Mouse (Mus musculus) midbrain, embryonic 11.5 days (tissue): ENCODE measurements around the gene Fastkd5. TPM values are rescaled to one million over a fixed set of nuclear protein-coding genes. Genes with fewer than 3 reads are reported as not detected.

Experiments
- ATAC-seq: fragments of 200-750 bp; cut with Nextera tagmentation; 2 replicates; pipeline ENCODE4 v1.8.0; 2017; ENCODE audit warnings: moderate TSS enrichment, moderate library complexity; ENCODE audit not compliant: low FRiP score
- DNase-seq: peaks from one replicate; pipeline ENCODE4 v3.0.0; 2015; ENCODE audit warnings: low spot score; ENCODE audit errors: missing footprints
- H3K27ac ChIP-seq: fragments of 300-500 bp; sonication (generic); 2 replicates; pipeline ENCODE4 v1.5.1; 2014; ENCODE audit warnings: low read depth, low read length
- H3K27me3 ChIP-seq: fragments of 300-500 bp; sonication (generic); 2 replicates; pipeline ENCODE4 v1.6.1; 2014; ENCODE audit warnings: mild to moderate bottlenecking, low read length, moderate library complexity, mixed read lengths; ENCODE audit not compliant: control insufficient read depth, insufficient read depth
- H3K36me3 ChIP-seq: fragments of 300-500 bp; sonication (generic); 2 replicates; pipeline ENCODE4 v1.6.1; 2014; ENCODE audit warnings: mild to moderate bottlenecking, low read length, moderate library complexity, mixed read lengths; ENCODE audit not compliant: control insufficient read depth, insufficient read depth
- H3K4me1 ChIP-seq: fragments of 300-500 bp; sonication (generic); 2 replicates; pipeline ENCODE4 v1.6.1; 2014; ENCODE audit warnings: low read length; ENCODE audit not compliant: control insufficient read depth, insufficient read depth
- H3K4me2 ChIP-seq: fragments of 300-500 bp; sonication (generic); 2 replicates; pipeline ENCODE4 v1.6.1; 2014; ENCODE audit warnings: mild to moderate bottlenecking, moderate library complexity
- H3K4me3 ChIP-seq: fragments of 300-500 bp; sonication (generic); 2 replicates; pipeline ENCODE4 v1.5.1; 2014; ENCODE audit warnings: low read depth, low read length
- H3K9ac ChIP-seq: fragments of 300-500 bp; sonication (generic); 2 replicates; pipeline ENCODE4 v1.6.1; 2014; ENCODE audit warnings: low read length
- H3K9me3 ChIP-seq: fragments of 300-500 bp; sonication (generic); 2 replicates; pipeline ENCODE4 v1.6.1; 2016; ENCODE audit warnings: low read length; ENCODE audit not compliant: control insufficient read depth
- WGBS: fragments of 180-500 bp; shearing (Covaris S2); extraction: QIAGEN DNeasy Blood & Tissue Kit; methylation state at CpG from one replicate; pipeline ENCODE4 v1.1.7; 2014; 5-methylcytosine and 5-hydroxymethylcytosine counted together
- polyA plus RNA-seq: library from polyadenylated mRNA; unstranded; fragments of >200 nt; fragmentation: Nextera tagmentation; extraction: Ambion mirVana; gene quantifications from 2 replicates; pipeline ENCODE4 v1.2.1, GENCODE M21; 2014

Gene Fastkd5
- polyA plus RNA-seq, 1 experiment from 2014 or later, result 19.7 TPM

DNA sequence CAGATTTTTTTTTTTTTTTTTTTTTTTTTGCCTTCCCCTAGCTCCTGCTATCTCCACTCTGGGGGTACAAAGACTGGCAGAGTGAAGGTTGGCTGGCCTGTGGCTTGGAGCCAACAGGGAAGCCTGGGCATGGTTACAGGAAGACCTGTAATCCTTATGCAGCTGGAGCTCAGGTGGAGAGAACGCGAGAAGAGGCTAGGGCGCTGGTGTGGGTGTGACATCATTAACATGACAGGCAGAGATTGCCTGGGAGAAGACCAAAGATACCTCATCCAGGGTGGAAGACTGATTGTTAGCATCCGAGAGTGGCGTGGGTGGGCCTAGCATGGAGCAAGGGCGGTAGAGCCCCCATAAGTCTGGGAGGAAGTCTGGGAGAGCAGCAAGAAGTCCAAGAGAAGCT, 9.4 kb upstream of the Fastkd5 start:
- Histone ChIP-seq H3K27ac (no peak overlapping the region), H3K27me3 (peaks cover 48% of the 10 kb centered on the region), H3K4me2 (no peak overlapping the region), H3K36me3 (no peaks in the 10 kb centered on the region), H3K4me1 (peaks cover 20% of the 10 kb centered on the region), H3K4me3 (no peak overlapping the region), H3K9ac (no peak overlapping the region), H3K9me3 (no peaks in the 10 kb centered on the region)
- ATAC-seq, result no peak
- WGBS, result 80% methylated on average over 6 of the region's 6 CpGs
- DNase-seq, result no peak

DNA sequence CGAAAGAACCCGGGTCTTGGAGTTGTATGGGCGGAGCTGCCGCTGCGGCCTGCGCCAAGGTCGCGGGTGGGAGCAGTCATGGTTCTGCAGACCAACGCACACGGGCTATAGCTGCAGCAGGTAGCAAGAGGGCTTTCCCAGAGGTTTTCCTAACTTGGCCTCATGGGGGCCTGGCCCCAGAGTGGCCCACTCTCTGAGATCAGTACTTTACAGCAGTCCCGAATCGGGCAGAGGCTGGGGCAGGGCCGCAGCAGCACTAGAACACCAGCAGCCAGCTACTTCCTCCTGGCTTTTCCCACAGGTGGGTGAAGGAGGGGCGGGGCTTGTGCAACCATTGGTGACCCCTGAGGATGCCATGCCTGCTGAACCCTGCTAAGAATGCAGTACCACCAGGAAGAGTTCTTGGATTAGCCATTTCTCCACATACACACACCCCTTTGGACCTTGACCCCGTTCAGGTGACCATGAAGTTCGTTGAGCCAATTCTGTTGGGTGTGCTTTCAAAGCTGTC, 8.3 kb upstream of the Fastkd5 start:
- Histone ChIP-seq H3K36me3 (no peaks in the 10 kb centered on the region), H3K27me3 (peaks cover 56% of the 10 kb centered on the region), H3K9ac (peak overlapping the region; percentile 20; the same call in 1 of the 2 replicates), H3K4me3 (no peak overlapping the region), H3K4me1 (peaks cover 26% of the 10 kb centered on the region), H3K27ac (no peak overlapping the region), H3K9me3 (no peaks in the 10 kb centered on the region), H3K4me2 (no peak overlapping the region)
- WGBS, result 32% methylated on average over 16 of the region's 16 CpGs
- ATAC-seq (no peak), DNase-seq (no peak)

DNA sequence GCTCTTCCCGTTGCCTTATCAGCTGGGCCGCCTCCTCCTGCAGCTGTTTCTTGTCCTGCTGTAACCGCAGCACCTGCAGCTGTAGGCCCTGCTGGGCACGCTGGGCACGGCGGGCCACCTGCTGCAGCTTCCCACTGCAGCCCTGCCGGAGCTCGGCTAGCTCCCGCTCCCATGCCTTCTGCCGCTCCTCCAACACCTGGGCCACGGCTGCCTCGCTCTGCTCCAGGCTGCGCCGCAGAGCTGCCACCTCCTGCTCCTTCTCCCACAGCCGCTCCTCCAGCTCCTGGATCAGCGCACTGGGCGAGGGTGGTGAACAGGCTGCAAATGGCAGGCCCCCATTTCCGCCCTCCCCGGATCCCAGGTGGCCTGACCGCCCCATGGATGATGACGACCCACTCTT, 6.0 kb upstream of the Fastkd5 start:
- no peak overlapping the region for H3K27ac ChIP-seq
- no peaks in the 10 kb centered on the region for H3K9me3 ChIP-seq
- H3K4me3 ChIP-seq, result no peak overlapping the region
- DNase-seq (no peak), ATAC-seq (no peak)
- 14% methylated on average over 21 of the region's 21 CpGs for WGBS
- no peaks in the 10 kb centered on the region for H3K36me3 ChIP-seq
- H3K9ac ChIP-seq, result no peak overlapping the region
- H3K27me3 ChIP-seq, result peaks cover 56% of the 10 kb centered on the region
- peak overlapping the region; percentile 15 for H3K4me2 ChIP-seq
- H3K4me1 ChIP-seq, result peaks cover 31% of the 10 kb centered on the region

DNA sequence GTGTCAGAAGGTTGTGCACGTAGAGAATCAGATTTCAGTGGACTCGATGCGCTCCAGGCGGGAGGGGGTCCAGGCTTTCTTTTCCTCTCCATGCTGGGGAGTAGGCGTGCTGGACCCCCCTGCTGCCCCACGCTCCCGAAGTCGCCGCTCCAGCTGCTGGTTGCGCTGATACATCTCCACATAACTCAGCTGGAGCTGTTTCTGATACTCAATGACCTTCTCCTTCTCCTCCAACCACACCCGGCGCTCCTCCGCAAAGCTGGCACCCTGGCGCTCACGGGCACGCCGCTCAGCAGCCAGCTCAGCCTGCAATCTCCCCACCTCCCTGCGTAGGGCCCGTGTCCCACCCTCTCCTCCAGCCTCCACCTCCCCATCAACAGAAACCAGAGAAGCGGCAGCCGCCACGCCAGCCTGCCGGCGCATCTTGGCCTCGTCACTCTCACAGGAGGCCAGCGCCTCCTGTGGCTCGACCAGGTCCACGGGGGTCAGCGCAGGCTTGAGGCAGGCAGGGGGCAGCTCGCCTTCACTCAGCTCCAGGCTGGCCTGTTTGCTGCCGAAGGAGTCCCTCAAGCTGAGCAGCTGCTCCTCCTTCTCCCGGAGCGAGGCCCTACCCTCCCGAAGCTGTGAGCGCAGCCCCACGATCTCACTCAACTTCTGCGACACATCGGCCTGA, 5.0 kb upstream of the Fastkd5 start:
- H3K9me3 ChIP-seq, result no peaks in the 10 kb centered on the region
- H3K4me3 ChIP-seq, result peak overlapping the region; percentile 28
- H3K36me3 ChIP-seq, result no peaks in the 10 kb centered on the region
- peaks cover 31% of the 10 kb centered on the region for H3K4me1 ChIP-seq
- under 1% methylated on average over 38 of the region's 38 CpGs for WGBS
- H3K27me3 ChIP-seq, result peaks cover 56% of the 10 kb centered on the region
- ATAC-seq, result peak; percentile 53
- DNase-seq, result peak; percentile 92
- peak overlapping the region; percentile 60 for H3K4me2 ChIP-seq
- peak overlapping the region; percentile 61 for H3K9ac ChIP-seq
- H3K27ac ChIP-seq, result no peak overlapping the region

DNA sequence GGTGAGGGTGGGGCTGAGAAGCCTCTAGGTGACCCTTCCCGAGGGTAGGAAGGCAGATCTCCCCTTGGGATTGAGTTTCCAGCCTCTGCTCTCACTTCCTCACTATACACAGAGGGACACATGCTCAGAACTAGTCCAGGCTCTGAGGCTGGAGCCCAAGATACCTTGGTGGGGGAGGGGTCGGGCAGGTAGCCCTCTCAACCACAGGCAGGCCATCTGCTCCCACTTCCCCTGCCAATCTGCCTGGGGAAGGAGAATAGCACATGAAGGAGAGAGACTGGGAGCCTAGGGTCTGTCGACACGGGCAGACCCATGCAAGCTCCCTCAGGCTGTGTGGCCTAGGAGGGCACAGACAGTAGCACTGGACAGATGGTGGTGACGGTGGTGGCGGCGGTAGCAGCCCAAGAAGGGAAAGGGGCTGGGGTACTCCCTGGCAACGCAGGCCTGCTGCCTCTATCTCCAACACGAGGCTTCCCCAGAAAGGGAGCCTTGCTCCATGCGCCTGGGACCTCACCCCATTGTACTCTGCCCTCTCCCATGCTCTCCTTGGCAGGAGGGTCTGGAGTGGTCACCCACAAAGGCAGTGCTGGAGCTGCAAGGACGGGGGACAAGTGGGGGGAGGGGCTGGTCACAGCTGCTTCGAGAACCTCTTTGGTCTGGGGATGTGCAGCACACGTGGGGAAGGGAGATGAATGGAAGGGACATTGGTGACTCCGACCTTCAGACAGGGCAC, 4.3 kb upstream of the Fastkd5 start:
- Histone ChIP-seq H3K4me1 (peaks cover 31% of the 10 kb centered on the region), H3K9me3 (no peaks in the 10 kb centered on the region), H3K4me2 (peak overlapping the region; percentile 60), H3K27me3 (peaks cover 56% of the 10 kb centered on the region), H3K9ac (0 out of 2 replicates have a peak overlapping the region, but pooled peaks have one; percentile 21), H3K4me3 (peak overlapping the region; percentile 28), H3K36me3 (no peaks in the 10 kb centered on the region), H3K27ac (no peak overlapping the region)
- 15% methylated on average over 14 of the region's 14 CpGs for WGBS
- peak; percentile 88 for DNase-seq
- ATAC-seq, result peak; percentile 49

DNA sequence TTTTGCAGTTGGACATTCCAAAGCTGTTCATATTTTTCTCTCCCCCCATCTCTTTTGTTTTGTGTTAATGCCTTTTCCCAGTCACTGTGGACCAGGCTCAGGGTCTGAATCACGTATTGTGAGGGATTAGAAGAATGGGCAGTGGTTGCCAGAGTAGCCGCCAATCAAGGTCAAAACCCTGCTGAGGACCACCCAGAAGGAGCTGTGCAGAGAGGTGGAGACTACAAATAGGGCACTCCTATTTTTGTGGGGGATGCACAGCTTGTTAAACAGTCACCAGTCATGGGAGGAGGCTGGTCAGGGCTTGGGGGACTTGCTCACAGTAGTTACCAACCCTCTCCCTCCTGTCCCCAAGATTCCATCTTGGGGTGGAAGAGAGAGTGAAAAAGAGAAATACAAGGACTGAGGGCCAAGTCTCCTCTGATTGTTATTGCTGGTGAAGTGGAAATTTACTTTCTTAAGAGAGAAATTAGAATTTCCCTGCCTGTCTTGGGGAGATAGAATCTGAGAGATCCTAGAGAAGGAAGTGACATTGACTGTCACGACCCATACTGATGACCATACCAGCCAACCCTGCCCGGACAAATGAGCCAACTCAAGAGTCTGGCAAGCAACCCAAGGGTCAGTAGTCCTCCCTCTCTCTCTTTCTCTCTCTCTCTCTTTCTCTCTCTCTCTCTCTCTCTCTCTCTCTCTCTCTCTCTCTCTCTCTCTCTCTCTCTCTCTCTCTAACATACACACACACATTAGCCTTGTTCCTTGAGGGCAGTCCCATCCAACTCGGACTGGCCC, 3.3 kb upstream of the Fastkd5 start:
- Histone ChIP-seq H3K36me3 (no peaks in the 10 kb centered on the region), H3K4me2 (no peak overlapping the region), H3K27me3 (peaks cover 46% of the 10 kb centered on the region), H3K27ac (no peak overlapping the region), H3K4me1 (peaks cover 37% of the 10 kb centered on the region), H3K9me3 (no peaks in the 10 kb centered on the region), H3K9ac (no peak overlapping the region), H3K4me3 (no peak overlapping the region)
- WGBS, result 41% methylated on average over 5 of the region's 5 CpGs
- DNase-seq (peak; percentile 88), ATAC-seq (peak; percentile 39)

DNA sequence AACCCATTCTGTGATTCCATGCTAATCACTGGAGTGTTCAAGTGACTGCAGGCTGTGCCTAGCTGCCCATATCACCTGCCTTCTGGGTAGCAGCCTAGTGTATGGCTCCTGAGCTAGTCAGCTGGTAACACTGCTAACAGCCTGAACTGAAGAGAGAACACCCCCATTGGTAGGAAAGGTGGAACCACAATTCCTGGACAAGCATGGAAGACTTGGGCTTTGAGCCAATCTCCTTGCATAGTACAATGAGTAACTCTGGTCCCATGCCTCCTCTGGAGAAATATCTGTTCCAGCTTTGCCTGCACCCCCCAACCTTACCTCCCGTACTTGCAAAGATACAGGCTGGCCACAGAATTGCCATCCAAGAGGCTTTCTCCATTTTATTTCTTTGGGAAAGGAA, 2.6 kb upstream of the Fastkd5 start:
- DNase-seq (no peak), ATAC-seq (no peak)
- Histone ChIP-seq H3K9ac (no peak overlapping the region), H3K4me3 (no peak overlapping the region), H3K4me1 (peaks cover 37% of the 10 kb centered on the region), H3K4me2 (no peak overlapping the region), H3K27ac (no peak overlapping the region), H3K9me3 (no peaks in the 10 kb centered on the region), H3K27me3 (peaks cover 39% of the 10 kb centered on the region), H3K36me3 (no peaks in the 10 kb centered on the region)
- 44% methylated on average over 1 of the region's 1 CpGs for WGBS

DNA sequence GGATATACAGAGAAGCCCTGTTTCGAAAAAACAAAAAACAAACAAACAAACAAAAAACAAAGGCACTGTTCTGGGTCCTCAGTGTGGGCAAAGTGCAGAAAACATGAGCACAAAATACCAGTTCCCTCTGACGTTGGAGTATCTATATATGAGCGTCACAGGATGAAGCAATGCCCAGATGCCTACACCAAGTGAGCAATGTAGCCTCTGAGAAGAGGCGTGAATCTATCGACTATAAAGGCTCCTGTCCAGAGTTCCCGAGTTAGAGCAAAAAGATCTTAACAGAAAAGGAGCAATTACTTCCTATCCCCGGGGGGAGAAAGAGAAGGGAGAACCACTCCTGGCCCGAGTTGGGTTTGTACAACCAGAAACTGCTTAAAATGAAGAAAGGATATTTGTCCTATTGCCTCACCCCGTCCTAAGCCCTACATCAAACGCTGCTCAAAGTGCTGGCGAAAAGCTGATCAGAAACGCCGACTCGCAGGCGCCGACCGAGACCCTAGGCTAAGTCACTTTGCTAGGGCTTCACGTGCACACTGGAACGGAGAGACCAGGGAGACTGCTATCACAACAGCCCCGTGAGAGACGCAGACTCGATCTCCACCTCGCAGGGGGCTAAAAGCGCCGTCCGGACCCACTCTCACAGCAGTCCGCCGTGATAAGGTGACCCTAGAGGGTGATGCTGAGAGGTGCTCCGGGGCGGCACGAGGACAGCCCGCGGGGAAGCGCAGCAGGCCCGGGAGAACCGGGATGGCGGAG, 568 bp downstream of the Fastkd5 start:
- Histone ChIP-seq H3K27me3 (peaks cover 8% of the 10 kb centered on the region), H3K36me3 (peaks cover 2% of the 10 kb centered on the region; the same call in 1 of the 2 replicates), H3K27ac (no peak overlapping the region), H3K9ac (peak overlapping the region; percentile 94), H3K4me2 (peak overlapping the region; percentile 90), H3K4me1 (peaks cover 21% of the 10 kb centered on the region), H3K9me3 (no peaks in the 10 kb centered on the region), H3K4me3 (peak overlapping the region; percentile 97)
- DNase-seq (no peak), ATAC-seq (peak; percentile 60; the same call in 1 of the 2 replicates)
- WGBS, result 3% methylated on average over 36 of the region's 37 CpGs
